Mouse (Mus musculus): ENCODE data around the gene Zbtb8a.

DNA sequence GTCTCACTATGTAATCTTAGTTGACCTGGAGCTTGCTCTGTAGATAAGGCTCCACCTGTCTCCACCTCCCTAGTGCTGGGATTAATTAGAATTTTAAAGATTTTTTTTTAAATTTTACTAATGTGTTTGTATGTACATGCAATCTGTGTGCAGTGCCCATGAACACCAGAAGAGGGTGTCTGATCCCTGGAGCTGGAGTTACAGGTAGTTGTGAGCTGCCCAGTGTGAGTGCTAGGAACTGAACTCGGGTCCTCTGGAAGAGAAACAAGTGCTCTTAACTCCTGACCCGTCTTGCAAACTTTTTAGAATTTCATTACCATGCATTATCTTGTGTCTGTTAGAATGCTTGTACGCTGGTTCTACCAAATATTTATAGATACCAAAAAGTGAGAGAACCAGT is 6.5 kb downstream of the Zbtb8a start:
- TF ChIP-seq GATA1 (IDR thresholded peaks at IDR 0.05; ENCODE audit: low read length) (no peak), TAL1 (IDR thresholded peaks at IDR 0.05; ENCODE audit: low read length) (no peak)

Data from erythroblast, embryonic 14.5 days (primary cell).